Mouse (Mus musculus): ENCODE data around the gene Gm960. TPM values are rescaled to one million over a fixed set of nuclear protein-coding genes. Genes with fewer than 3 reads are reported as not detected.

Gene Gm960
- polyA plus RNA-seq, 1 experiment from 2014 or later = 0.62 TPM

DNA sequence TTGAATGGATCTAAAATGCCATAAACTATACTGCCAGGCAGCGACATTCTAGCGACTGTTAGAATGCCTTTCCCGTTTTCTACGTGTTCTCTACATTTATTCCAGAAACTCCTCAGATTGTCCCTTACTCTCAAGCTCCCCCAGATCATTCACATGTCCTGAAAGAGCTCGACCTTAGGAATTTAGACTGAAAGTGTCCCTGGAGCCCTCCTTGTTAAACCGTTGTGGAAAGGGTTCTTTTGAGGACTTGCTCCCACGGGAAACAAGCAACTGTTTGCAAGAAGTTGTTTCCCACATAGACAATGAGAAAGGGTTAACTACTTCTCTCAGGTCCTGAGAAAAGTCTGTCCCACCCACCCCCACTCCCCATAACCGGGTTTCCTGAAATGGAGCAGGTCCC, 2.2 kb upstream of the Gm960 start:
- H3K4me1 ChIP-seq (ENCODE audit: control insufficient read depth, insufficient read depth, low read length) = no peaks in the 10 kb centered on the region
- no peaks in the 10 kb centered on the region for H3K36me3 ChIP-seq (ENCODE audit: control insufficient read depth, insufficient read depth)
- H3K9ac ChIP-seq (ENCODE audit: low read length) = no peak overlapping the region
- H3K9me3 ChIP-seq (replicated peaks; ENCODE audit: control insufficient read depth, low read length) = no peaks in the 10 kb centered on the region
- no peak overlapping the region for H3K4me2 ChIP-seq (ENCODE audit: low read depth, low read length)
- no peak overlapping the region for H3K4me3 ChIP-seq (ENCODE audit: low read length)
- no peak for ATAC-seq (replicated peaks; ENCODE audit: extremely low read depth, insufficient read depth, low FRiP score)
- WGBS = 66% methylated on average over 8 of the region's 8 CpGs
- H3K27me3 ChIP-seq (ENCODE audit: control insufficient read depth, insufficient read depth, low read length) = peaks cover 49% of the 10 kb centered on the region
- no peak overlapping the region for H3K27ac ChIP-seq (ENCODE audit: low read length)

- H3K9me3 ChIP-seq (replicated peaks; ENCODE audit: control insufficient read depth, low read length) = no peaks in the 10 kb centered on the region
- H3K4me2 ChIP-seq (ENCODE audit: low read depth, low read length) = no peak overlapping the region
- no peak for ATAC-seq (replicated peaks; ENCODE audit: extremely low read depth, insufficient read depth, low FRiP score)
- H3K4me3 ChIP-seq (ENCODE audit: low read length) = no peak overlapping the region
- WGBS = 70% methylated on average over 5 of the region's 5 CpGs
- H3K4me1 ChIP-seq (ENCODE audit: control insufficient read depth, insufficient read depth, low read length) = no peaks in the 10 kb centered on the region
- H3K27ac ChIP-seq (ENCODE audit: low read length) = no peak overlapping the region
- no peaks in the 10 kb centered on the region for H3K36me3 ChIP-seq (ENCODE audit: control insufficient read depth, insufficient read depth)
- H3K27me3 ChIP-seq (ENCODE audit: control insufficient read depth, insufficient read depth, low read length) = peaks cover 48% of the 10 kb centered on the region
- no peak overlapping the region for H3K9ac ChIP-seq (ENCODE audit: low read length)
Measured at GRCm38 (mm10) chr19:4699821-4700220, 1.4 kb upstream of the Gm960 start.

- Histone ChIP-seq H3K9ac (ENCODE audit: low read length) (no peak overlapping the region), H3K4me3 (ENCODE audit: low read length) (peak overlapping the region; percentile 55), H3K36me3 (ENCODE audit: control insufficient read depth, insufficient read depth) (no peaks in the 10 kb centered on the region), H3K27ac (ENCODE audit: low read length) (no peak overlapping the region), H3K9me3 (replicated peaks; ENCODE audit: control insufficient read depth, low read length) (no peaks in the 10 kb centered on the region), H3K27me3 (ENCODE audit: control insufficient read depth, insufficient read depth, low read length) (peaks cover 48% of the 10 kb centered on the region), H3K4me1 (ENCODE audit: control insufficient read depth, insufficient read depth, low read length) (no peaks in the 10 kb centered on the region), H3K4me2 (ENCODE audit: low read depth, low read length) (peak overlapping the region; percentile 80; the same call in 1 of the 2 replicates)
- WGBS = 27% methylated on average over 8 of the region's 8 CpGs
- ATAC-seq (replicated peaks; ENCODE audit: extremely low read depth, insufficient read depth, low FRiP score) = no peak
Measured at GRCm38 (mm10) chr19:4698856-4699255, 388 bp upstream of the Gm960 start.

DNA sequence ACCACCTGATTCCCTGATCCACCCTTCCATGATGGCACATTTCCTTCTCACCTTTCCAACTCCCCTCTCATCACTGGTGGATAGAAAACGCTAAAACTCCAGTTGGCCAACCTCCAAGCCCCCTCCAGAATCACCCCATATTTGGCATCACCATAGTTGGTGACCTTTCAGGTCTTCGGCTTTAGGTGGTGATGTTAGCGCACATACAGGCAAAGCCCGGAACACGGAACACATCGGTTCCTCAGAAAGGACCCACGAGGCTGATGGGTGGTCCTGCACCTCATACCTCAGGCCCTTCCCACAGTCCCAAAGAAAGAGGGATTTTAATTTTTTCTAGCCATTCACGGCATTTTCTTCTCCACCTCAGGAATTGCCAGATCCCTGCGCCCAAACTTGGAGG, 747 bp downstream of the Gm960 start:
- Histone ChIP-seq H3K9ac (ENCODE audit: low read length) (no peak overlapping the region), H3K9me3 (replicated peaks; ENCODE audit: control insufficient read depth, low read length) (no peaks in the 10 kb centered on the region), H3K27ac (ENCODE audit: low read length) (no peak overlapping the region), H3K36me3 (ENCODE audit: control insufficient read depth, insufficient read depth) (no peaks in the 10 kb centered on the region), H3K27me3 (ENCODE audit: control insufficient read depth, insufficient read depth, low read length) (peaks cover 49% of the 10 kb centered on the region), H3K4me1 (ENCODE audit: control insufficient read depth, insufficient read depth, low read length) (no peaks in the 10 kb centered on the region), H3K4me3 (ENCODE audit: low read length) (no peak overlapping the region; the same call in 1 of the 2 replicates), H3K4me2 (ENCODE audit: low read depth, low read length) (peak overlapping the region; percentile 80)
- no peak for ATAC-seq (replicated peaks; ENCODE audit: extremely low read depth, insufficient read depth, low FRiP score)
- 74% methylated on average over 9 of the region's 9 CpGs for WGBS

- Histone ChIP-seq H3K4me2 (ENCODE audit: low read depth, low read length) (no peak overlapping the region), H3K9me3 (replicated peaks; ENCODE audit: control insufficient read depth, low read length) (no peaks in the 10 kb centered on the region), H3K27me3 (ENCODE audit: control insufficient read depth, insufficient read depth, low read length) (peaks cover 49% of the 10 kb centered on the region), H3K4me1 (ENCODE audit: control insufficient read depth, insufficient read depth, low read length) (no peaks in the 10 kb centered on the region), H3K36me3 (ENCODE audit: control insufficient read depth, insufficient read depth) (no peaks in the 10 kb centered on the region), H3K4me3 (ENCODE audit: low read length) (no peak overlapping the region), H3K9ac (ENCODE audit: low read length) (no peak overlapping the region), H3K27ac (ENCODE audit: low read length) (no peak overlapping the region)
- ATAC-seq (replicated peaks; ENCODE audit: extremely low read depth, insufficient read depth, low FRiP score) = no peak
- WGBS = 78% methylated on average over 3 of the region's 3 CpGs
Measured at GRCm38 (mm10) chr19:4697121-4697520, 1.3 kb downstream of the Gm960 start.

GRCm38 (mm10) chr19:4694346-4694745, 4.1 kb downstream of the Gm960 start:
- H3K9ac ChIP-seq (ENCODE audit: low read length) = no peak overlapping the region
- no peak overlapping the region for H3K4me3 ChIP-seq (ENCODE audit: low read length)
- H3K4me2 ChIP-seq (ENCODE audit: low read depth, low read length) = no peak overlapping the region
- H3K4me1 ChIP-seq (ENCODE audit: control insufficient read depth, insufficient read depth, low read length) = no peaks in the 10 kb centered on the region
- H3K27ac ChIP-seq (ENCODE audit: low read length) = no peak overlapping the region
- no peaks in the 10 kb centered on the region for H3K36me3 ChIP-seq (ENCODE audit: control insufficient read depth, insufficient read depth)
- peaks cover 33% of the 10 kb centered on the region for H3K27me3 ChIP-seq (ENCODE audit: control insufficient read depth, insufficient read depth, low read length)
- 52% methylated on average over 3 of the region's 3 CpGs for WGBS
- no peak for ATAC-seq (replicated peaks; ENCODE audit: extremely low read depth, insufficient read depth, low FRiP score)
- H3K9me3 ChIP-seq (replicated peaks; ENCODE audit: control insufficient read depth, low read length) = no peaks in the 10 kb centered on the region

- H3K9me3 ChIP-seq (replicated peaks; ENCODE audit: control insufficient read depth, low read length) = no peaks in the 10 kb centered on the region
- H3K4me2 ChIP-seq (ENCODE audit: low read depth, low read length) = no peak overlapping the region
- no peaks in the 10 kb centered on the region for H3K36me3 ChIP-seq (ENCODE audit: control insufficient read depth, insufficient read depth)
- no peak overlapping the region for H3K9ac ChIP-seq (ENCODE audit: low read length)
- 62% methylated on average over 6 of the region's 6 CpGs for WGBS
- H3K27ac ChIP-seq (ENCODE audit: low read length) = no peak overlapping the region
- H3K4me1 ChIP-seq (ENCODE audit: control insufficient read depth, insufficient read depth, low read length) = no peaks in the 10 kb centered on the region
- no peaks in the 10 kb centered on the region for H3K27me3 ChIP-seq (ENCODE audit: control insufficient read depth, insufficient read depth, low read length)
- no peak overlapping the region for H3K4me3 ChIP-seq (ENCODE audit: low read length)
- ATAC-seq (replicated peaks; ENCODE audit: extremely low read depth, insufficient read depth, low FRiP score) = no peak
Measured at GRCm38 (mm10) chr19:4672401-4672800, 26.1 kb downstream of the Gm960 start.

DNA sequence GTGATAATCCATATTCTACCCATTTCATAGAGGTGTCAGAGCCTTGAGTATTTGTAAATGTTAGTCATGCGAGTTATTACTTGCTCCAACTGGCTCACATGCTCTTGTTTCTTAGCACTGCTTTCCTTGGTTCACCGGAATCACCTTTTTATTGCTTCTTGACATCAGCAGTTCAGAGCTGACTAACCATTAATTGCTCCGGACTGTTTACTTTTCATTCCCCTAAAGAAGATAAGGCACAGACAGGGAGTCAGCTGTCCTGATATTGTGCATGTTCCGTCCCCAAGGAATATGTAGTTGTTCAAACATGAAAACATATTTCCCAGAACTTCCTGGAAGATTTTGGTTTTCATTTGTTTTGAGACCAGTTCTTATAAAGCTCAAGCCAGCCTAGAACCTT, 27.7 kb downstream of the Gm960 start:
- Histone ChIP-seq H3K9me3 (replicated peaks; ENCODE audit: control insufficient read depth, low read length) (no peaks in the 10 kb centered on the region), H3K36me3 (ENCODE audit: control insufficient read depth, insufficient read depth) (no peaks in the 10 kb centered on the region), H3K4me2 (ENCODE audit: low read depth, low read length) (no peak overlapping the region), H3K27ac (ENCODE audit: low read length) (no peak overlapping the region), H3K9ac (ENCODE audit: low read length) (no peak overlapping the region), H3K4me3 (ENCODE audit: low read length) (no peak overlapping the region), H3K27me3 (ENCODE audit: control insufficient read depth, insufficient read depth, low read length) (no peaks in the 10 kb centered on the region), H3K4me1 (ENCODE audit: control insufficient read depth, insufficient read depth, low read length) (no peaks in the 10 kb centered on the region)
- ATAC-seq (replicated peaks; ENCODE audit: extremely low read depth, insufficient read depth, low FRiP score) = no peak
- 64% methylated on average over 4 of the region's 4 CpGs for WGBS

DNA sequence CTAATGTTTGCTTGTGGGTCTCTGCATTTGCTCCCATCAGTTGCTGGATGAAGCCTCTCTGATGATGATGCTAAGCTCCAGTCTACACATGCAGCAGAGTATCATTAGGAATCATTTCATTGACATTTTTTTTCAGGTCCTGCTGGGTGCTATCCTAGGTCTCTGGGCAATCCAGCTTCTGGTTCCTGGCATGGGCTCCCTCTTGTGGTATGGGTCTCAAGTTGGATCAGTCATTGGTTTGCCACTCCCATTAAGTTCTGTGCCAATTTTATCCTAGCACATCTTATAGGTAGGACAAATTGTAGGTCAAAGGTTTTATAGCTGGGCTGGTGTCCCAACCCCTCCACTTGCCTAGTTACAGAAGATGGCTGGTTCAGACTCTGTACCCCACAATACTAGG, 31.7 kb downstream of the Gm960 start:
- no peak for ATAC-seq (replicated peaks; ENCODE audit: extremely low read depth, insufficient read depth, low FRiP score)
- no peak overlapping the region for H3K4me2 ChIP-seq (ENCODE audit: low read depth, low read length)
- no peaks in the 10 kb centered on the region for H3K36me3 ChIP-seq (ENCODE audit: control insufficient read depth, insufficient read depth)
- no peak overlapping the region for H3K27ac ChIP-seq (ENCODE audit: low read length)
- H3K9me3 ChIP-seq (replicated peaks; ENCODE audit: control insufficient read depth, low read length) = no peaks in the 10 kb centered on the region
- no peak overlapping the region for H3K4me3 ChIP-seq (ENCODE audit: low read length)
- 0 out of 2 replicates have a peak, but pooled peaks cover 2% of the 10 kb centered on the region for H3K27me3 ChIP-seq (ENCODE audit: control insufficient read depth, insufficient read depth, low read length)
- H3K4me1 ChIP-seq (ENCODE audit: control insufficient read depth, insufficient read depth, low read length) = no peaks in the 10 kb centered on the region
- H3K9ac ChIP-seq (ENCODE audit: low read length) = no peak overlapping the region

DNA sequence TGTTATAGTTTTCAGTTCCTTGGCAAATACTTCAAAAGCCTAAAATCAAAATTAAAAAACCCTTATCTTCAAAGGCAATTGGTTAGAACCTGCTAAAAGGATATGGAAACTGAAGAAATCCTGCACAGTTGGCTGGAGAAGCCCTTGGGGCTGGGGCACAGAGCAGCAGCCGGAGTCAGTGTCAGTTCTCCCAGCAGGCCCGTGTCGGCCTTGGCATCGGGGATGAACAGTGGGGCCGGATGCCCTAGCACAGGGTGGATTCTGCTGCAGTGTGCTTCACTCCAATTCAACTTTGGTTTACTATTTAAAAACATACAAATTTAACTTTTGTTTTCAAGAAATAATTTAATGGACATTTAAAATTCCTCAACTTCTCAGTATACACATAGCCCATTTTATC, 40.3 kb downstream of the Gm960 start:
- no peak overlapping the region for H3K9ac ChIP-seq (ENCODE audit: low read length)
- H3K4me3 ChIP-seq (ENCODE audit: low read length) = no peak overlapping the region
- no peaks in the 10 kb centered on the region for H3K9me3 ChIP-seq (replicated peaks; ENCODE audit: control insufficient read depth, low read length)
- H3K27ac ChIP-seq (ENCODE audit: low read length) = no peak overlapping the region
- no peak overlapping the region for H3K4me2 ChIP-seq (ENCODE audit: low read depth, low read length)
- no peaks in the 10 kb centered on the region for H3K4me1 ChIP-seq (ENCODE audit: control insufficient read depth, insufficient read depth, low read length)
- 0 out of 2 replicates have a peak, but pooled peaks cover 2% of the 10 kb centered on the region for H3K27me3 ChIP-seq (ENCODE audit: control insufficient read depth, insufficient read depth, low read length)
- no peaks in the 10 kb centered on the region for H3K36me3 ChIP-seq (ENCODE audit: control insufficient read depth, insufficient read depth)
- WGBS = 89% methylated on average over 5 of the region's 5 CpGs
- no peak for ATAC-seq (replicated peaks; ENCODE audit: extremely low read depth, insufficient read depth, low FRiP score)
